Comparison of ENCODE assay signal across 8 mouse cellular contexts in the genomic region with DNA sequence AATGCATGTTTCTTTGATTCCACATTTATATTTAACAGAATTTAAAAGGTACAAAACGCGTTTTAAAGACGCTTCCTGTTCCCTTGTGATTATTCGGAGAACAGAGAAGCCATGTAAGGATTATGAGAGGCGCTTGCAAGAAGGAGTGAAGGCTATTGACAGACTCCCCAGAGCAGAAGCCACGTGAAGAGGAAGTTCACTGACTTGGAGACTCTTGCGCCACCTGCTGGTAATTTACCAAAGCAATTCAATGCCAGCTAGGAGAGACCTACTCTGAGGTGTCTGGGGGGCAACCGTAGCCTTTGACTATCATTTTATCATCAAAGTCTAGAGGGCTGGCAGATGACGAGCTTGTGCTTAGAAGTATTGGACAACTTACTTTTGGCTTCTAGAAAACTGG.
DNase-seq lines count a peak whose midpoint lies in the region; ATAC-seq lines count a peak whose summit lies in the region.

No protein-coding gene starts in this region.

- no peak overlapping the region for H3K4me2 ChIP-seq in forebrain, embryonic 12.5 days
- no peak overlapping the region for H3K4me2 ChIP-seq in intestine, embryonic 14.5 days (ENCODE audit: low read length)

- ATAC-seq in forebrain, embryonic 12.5 days (ENCODE audit: low FRiP score), result 0 out of 2 replicates have a peak, but pooled peaks have one; percentile 51
- no peak for ATAC-seq in intestine, embryonic 14.5 days (replicated peaks; ENCODE audit: low FRiP score, low TSS enrichment, low read depth)

- DNase-seq in heart, adult 11 months, result peak; percentile 87
- DNase-seq in heart, postnatal 25 days (ENCODE audit: low spot score), result no peak
- DNase-seq in brain, adult 2 months (ENCODE audit: low read depth, low spot score), result peak; percentile 84
- DNase-seq in intestine, embryonic 14.5 days (ENCODE audit: low spot score), result peak; percentile 73
- peak; percentile 53 to 64 for DNase-seq in left cerebral cortex, postnatal 36 days (ENCODE audit: low spot score in 2 of 2)
- DNase-seq in naive thymus-derived CD4-positive, alpha-beta T cell, adult 2 months (ENCODE audit: low read depth), result peak; percentile 37
- peak; percentile 62 for DNase-seq in telencephalon, adult 2 months (ENCODE audit: low read depth, low spot score)

- no peak overlapping the region for H3K27ac ChIP-seq in forebrain, embryonic 12.5 days
- H3K27ac ChIP-seq in intestine, embryonic 14.5 days (ENCODE audit: low read depth), result no peak overlapping the region

- no peaks in the 10 kb centered on the region for H3K27me3 ChIP-seq in forebrain, embryonic 12.5 days
- no peaks in the 10 kb centered on the region for H3K27me3 ChIP-seq in intestine, embryonic 14.5 days (replicated peaks; ENCODE audit: control insufficient read depth, insufficient read depth, low read length)

- H3K9ac ChIP-seq in forebrain, embryonic 12.5 days, result no peak overlapping the region
- H3K9ac ChIP-seq in intestine, embryonic 14.5 days (ENCODE audit: low read length), result no peak overlapping the region

- no peaks in the 10 kb centered on the region for H3K9me3 ChIP-seq in forebrain, embryonic 12.5 days
- H3K9me3 ChIP-seq in intestine, embryonic 14.5 days (ENCODE audit: control insufficient read depth, low read length), result no peaks in the 10 kb centered on the region

- H3K4me3 ChIP-seq in forebrain, embryonic 12.5 days (replicated peaks), result no peak overlapping the region
- no peak overlapping the region for H3K4me3 ChIP-seq in intestine, embryonic 14.5 days (ENCODE audit: low read depth, low read length)

- no peaks in the 10 kb centered on the region for H3K36me3 ChIP-seq in forebrain, embryonic 12.5 days (replicated peaks)
- H3K36me3 ChIP-seq in intestine, embryonic 14.5 days (ENCODE audit: control insufficient read depth, insufficient read depth, low read length), result no peaks in the 10 kb centered on the region

- WGBS in forebrain, embryonic 12.5 days, result 31% methylated on average over 9 of the region's 9 CpGs
- WGBS in intestine, embryonic 14.5 days, result 21% methylated on average over 9 of the region's 9 CpGs

- intact Hi-C loops in heart, postnatal 25 days (cut with DNase I), result loop anchor here (1.0 to 5.0 kb wide), 3 partner anchors 886 to 1252 kb away; no protein-coding TSS in a partner anchor
- intact Hi-C loops in left cerebral cortex, postnatal 36 days (cut with DNase I), result loop anchor here (2.0 to 10.0 kb wide), 2 partner anchors 1216 to 1250 kb away; no protein-coding TSS in a partner anchor

- no peaks in the 10 kb centered on the region for H3K4me1 ChIP-seq in forebrain, embryonic 12.5 days
- no peaks in the 10 kb centered on the region for H3K4me1 ChIP-seq in intestine, embryonic 14.5 days (replicated peaks; ENCODE audit: control insufficient read depth, insufficient read depth, low read length)
